Mouse (Mus musculus) brain, adult 10 weeks (tissue): Measurements from ENCODE around the gene Tmem200b. TPM values are rescaled to one million over a fixed set of nuclear protein-coding genes. Genes with fewer than 3 reads are reported as not detected.

Experiments used
- polyA plus RNA-seq: library from polyadenylated mRNA; stranded (reverse); fragments of 350-450 nt; fragmentation: Illumina TruSeq; extraction: RNeasy Lipid Tissue Mini Kit (QIAGEN cat#74804); gene quantifications from one replicate; pipeline ENCODE4 v1.2.3, GENCODE M21; 2015; ENCODE audit warnings: low read depth, low replicate concordance

The Tmem200b gene
- 7.2 TPM for polyA plus RNA-seq

GRCm38 (mm10) chr4:131921461-131922346, at the start of gene Tmem200b:
Gene Tmem200b, plus strand, starts transcription at chr4:131921771.

GRCm38 (mm10) chr4:131873293-131874168, 48.0 kb upstream of the Tmem200b start, which contains the start of gene Srsf4:
Gene Srsf4, plus strand, starts transcription at chr4:131873617.

Other genes with a start within 250 kb of the Tmem200b start
- 34.7 TPM for gene Ptpru, start 83.5 kb upstream of the Tmem200b start, polyA plus RNA-seq
- gene Mecr, start 78.3 kb upstream of the Tmem200b start, polyA plus RNA-seq = 29.4 TPM
- 54.9 TPM for gene Srsf4, start 48.2 kb upstream of the Tmem200b start, polyA plus RNA-seq
- not detected for gene Gm10300, start 152.9 kb downstream of the Tmem200b start, polyA plus RNA-seq
- 32.4 TPM for gene Epb41, start 153.6 kb downstream of the Tmem200b start, polyA plus RNA-seq
- gene Oprd1, start 222.7 kb downstream of the Tmem200b start, polyA plus RNA-seq = 10.1 TPM